Comparison of ENCODE assay signal across 9 mouse cellular contexts in the genomic region with DNA sequence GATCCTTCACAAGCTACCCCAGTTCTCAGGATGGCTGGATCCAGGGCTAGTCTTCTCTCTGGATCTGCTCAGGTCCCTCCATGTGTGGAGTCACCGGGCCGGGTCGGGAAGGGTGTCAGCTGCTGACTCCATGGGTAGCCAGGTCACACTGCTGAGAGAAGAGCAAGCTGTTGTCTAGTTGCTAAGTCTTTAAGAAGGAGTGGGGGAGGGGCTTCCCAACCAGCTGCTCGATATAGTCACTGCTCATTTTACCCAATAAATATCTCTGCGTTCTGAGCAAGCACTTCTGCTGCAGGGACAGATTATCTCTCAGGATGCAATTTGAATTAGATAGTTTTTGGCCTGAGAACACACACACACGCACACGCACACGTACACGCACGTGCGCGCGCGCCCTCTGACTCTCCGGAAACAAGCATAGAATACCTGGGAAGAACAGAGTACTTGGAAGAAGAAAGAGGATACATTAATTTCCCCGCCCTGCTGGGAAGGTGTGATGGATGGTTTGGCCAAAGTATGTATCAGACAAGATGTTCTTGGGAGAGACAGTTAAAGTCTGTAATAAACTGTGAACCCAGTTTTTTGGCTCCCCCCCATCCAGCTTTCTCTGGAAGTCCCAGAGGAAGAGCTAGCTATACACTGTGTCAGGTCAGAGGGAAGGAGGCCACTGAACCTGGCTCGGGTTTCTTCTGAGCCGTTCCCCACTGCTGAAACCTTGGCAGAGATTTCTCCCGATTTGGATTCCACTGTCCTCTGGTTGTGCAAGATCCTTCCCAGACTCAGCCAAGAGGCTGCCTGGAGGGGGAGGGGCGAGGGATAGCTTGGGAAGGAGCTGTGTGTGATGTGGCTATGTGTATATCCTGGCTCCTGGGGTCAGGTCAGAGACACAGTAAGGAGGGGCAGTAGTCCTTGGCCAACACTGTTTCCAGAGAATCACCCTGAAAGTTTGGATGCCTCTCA. TPM values are rescaled to one million over a fixed set of nuclear protein-coding genes. Genes with fewer than 3 reads are reported as not detected.
DNase-seq lines count a peak whose midpoint lies in the region; ATAC-seq lines count a peak whose summit lies in the region.
"Had no signal": no experiment of that assay in that cellular context is flagged by ENCODE, and none has a peak within 500 bp of the region (broad histone marks: within the 10 kb centered on the region; RNA-seq: fewer than 3 reads in every experiment).

No protein-coding gene starts in this region.

- H3K4me3 ChIP-seq in heart, embryonic 12.5 days = no peak overlapping the region
- H3K4me3 ChIP-seq in embryonic facial prominence, embryonic 15.5 days (replicated peaks) = no peak overlapping the region
- H3K4me3 ChIP-seq in forebrain, embryonic 12.5 days (replicated peaks) = no peak overlapping the region
- no peak overlapping the region for H3K4me3 ChIP-seq in forebrain, embryonic 11.5 days (ENCODE audit: low read depth, low read length)
- H3K4me3 ChIP-seq: midbrain, embryonic 12.5 days had no signal

- no peak for ATAC-seq in heart, embryonic 12.5 days (ENCODE audit: insufficient number of reproducible peaks, low FRiP score)
- peak; percentile 71 for ATAC-seq in embryonic facial prominence, embryonic 15.5 days (ENCODE audit: insufficient number of reproducible peaks, low FRiP score, low TSS enrichment, low read depth)
- no peak for ATAC-seq in forebrain, embryonic 12.5 days (ENCODE audit: low FRiP score)
- no peak for ATAC-seq in frontal cortex, adult (ENCODE audit: low TSS enrichment)
- no peak for ATAC-seq in forebrain, embryonic 11.5 days (replicated peaks; ENCODE audit: low FRiP score)

- no peaks in the 10 kb centered on the region for H3K4me1 ChIP-seq in heart, embryonic 12.5 days (replicated peaks)
- peaks cover 21% of the 10 kb centered on the region for H3K4me1 ChIP-seq in embryonic facial prominence, embryonic 15.5 days
- no peaks in the 10 kb centered on the region for H3K4me1 ChIP-seq in forebrain, embryonic 12.5 days
- no peaks in the 10 kb centered on the region for H3K4me1 ChIP-seq in forebrain, embryonic 11.5 days (replicated peaks; ENCODE audit: control insufficient read depth, insufficient read depth, low read length)
- H3K4me1 ChIP-seq: midbrain, embryonic 12.5 days had no signal

- peaks cover 13% of the 10 kb centered on the region; the same call in 1 of the 2 replicates for H3K9me3 ChIP-seq in heart, embryonic 12.5 days (replicated peaks)
- 0 out of 2 replicates have a peak, but pooled peaks cover 3% of the 10 kb centered on the region for H3K9me3 ChIP-seq in embryonic facial prominence, embryonic 15.5 days (replicated peaks)
- no peaks in the 10 kb centered on the region for H3K9me3 ChIP-seq in forebrain, embryonic 12.5 days
- no peaks in the 10 kb centered on the region for H3K9me3 ChIP-seq in forebrain, embryonic 11.5 days (ENCODE audit: control insufficient read depth, low read length)

- 70% methylated on average over 20 of the region's 20 CpGs for WGBS in heart, embryonic 12.5 days
- 71% methylated on average over 20 of the region's 20 CpGs for WGBS in embryonic facial prominence, embryonic 15.5 days
- 86% methylated on average over 20 of the region's 20 CpGs for WGBS in forebrain, embryonic 12.5 days
- WGBS in forebrain, embryonic 11.5 days = 82% methylated on average over 20 of the region's 20 CpGs

- no peak overlapping the region for H3K4me2 ChIP-seq in heart, embryonic 12.5 days
- H3K4me2 ChIP-seq in embryonic facial prominence, embryonic 15.5 days (replicated peaks) = no peak overlapping the region
- H3K4me2 ChIP-seq in forebrain, embryonic 12.5 days = no peak overlapping the region
- no peak overlapping the region for H3K4me2 ChIP-seq in forebrain, embryonic 11.5 days (ENCODE audit: low read depth, low read length, severe bottlenecking)
- H3K4me2 ChIP-seq: midbrain, embryonic 12.5 days had no signal

- H3K9ac ChIP-seq in heart, embryonic 12.5 days = no peak overlapping the region
- no peak overlapping the region for H3K9ac ChIP-seq in embryonic facial prominence, embryonic 15.5 days
- H3K9ac ChIP-seq in forebrain, embryonic 12.5 days = no peak overlapping the region
- H3K9ac ChIP-seq in forebrain, embryonic 11.5 days (ENCODE audit: low read length) = no peak overlapping the region
- H3K9ac ChIP-seq: midbrain, embryonic 12.5 days had no signal

- no peaks in the 10 kb centered on the region for H3K36me3 ChIP-seq in heart, embryonic 12.5 days
- no peaks in the 10 kb centered on the region for H3K36me3 ChIP-seq in embryonic facial prominence, embryonic 15.5 days
- no peaks in the 10 kb centered on the region for H3K36me3 ChIP-seq in forebrain, embryonic 12.5 days (replicated peaks)
- H3K36me3 ChIP-seq in forebrain, embryonic 11.5 days (ENCODE audit: control insufficient read depth, insufficient read depth, low read length) = no peaks in the 10 kb centered on the region
- H3K36me3 ChIP-seq: midbrain, embryonic 12.5 days had no signal

- peak; percentile 89 to 91 for DNase-seq in heart, adult 18-20 months
- DNase-seq in kidney, adult 11 months = peak; percentile 50
- peak; percentile 78 to 90 for DNase-seq in lung, postnatal 4 days
- no peak for DNase-seq in forebrain, embryonic 11.5 days (ENCODE audit: low spot score)

- no peak overlapping the region for H3K27ac ChIP-seq in heart, embryonic 12.5 days (ENCODE audit: poor library complexity, severe bottlenecking)
- peak overlapping the region; percentile 36; the same call in 1 of the 2 replicates for H3K27ac ChIP-seq in embryonic facial prominence, embryonic 15.5 days (replicated peaks)
- no peak overlapping the region for H3K27ac ChIP-seq in forebrain, embryonic 12.5 days
- H3K27ac ChIP-seq in forebrain, embryonic 11.5 days (ENCODE audit: low read depth, low read length) = no peak overlapping the region
- H3K27ac ChIP-seq: midbrain, embryonic 12.5 days had no signal

- no peaks in the 10 kb centered on the region for H3K27me3 ChIP-seq in heart, embryonic 12.5 days (replicated peaks)
- H3K27me3 ChIP-seq in embryonic facial prominence, embryonic 15.5 days = no peaks in the 10 kb centered on the region
- H3K27me3 ChIP-seq in forebrain, embryonic 12.5 days = no peaks in the 10 kb centered on the region
- H3K27me3 ChIP-seq in forebrain, embryonic 11.5 days (ENCODE audit: control insufficient read depth, insufficient read depth, low read length) = no peaks in the 10 kb centered on the region
- H3K27me3 ChIP-seq: midbrain, embryonic 12.5 days had no signal

RNA-seq across cellular contexts. Expression of gene Col6a2, which starts 41.0 kb away (rescaled TPM):
- total RNA-seq in heart, adult 18-20 months (2021) = 10 to 100 TPM; 45.4 to 46.4 TPM
- polyA plus RNA-seq in heart, embryonic 12.5 days (2016; fragmentation: Nextera tagmentation; extraction: Ambion mirVana) = 37.9 and 38.0 TPM in 2 replicates
- polyA plus RNA-seq in embryonic facial prominence, embryonic 15.5 days (2015; fragmentation: Nextera tagmentation; extraction: Ambion mirVana) = 390 and 438 TPM in 2 replicates
- polyA plus RNA-seq in forebrain, embryonic 12.5 days (2016; fragmentation: Nextera tagmentation; extraction: Ambion mirVana) = 14.8 and 18.7 TPM in 2 replicates
- 9.6 and 12.3 TPM in 2 replicates for polyA plus RNA-seq in forebrain, embryonic 11.5 days (2014; fragmentation: Nextera tagmentation; extraction: Ambion mirVana)

Comparison
In these comparisons a context has a peak if more than half of its experiments do, and no peak if none do; other contexts are left out.
1. RNA of gene Col6a2, which starts 41.0 kb away (polyA plus RNA-seq): 390 to 438 TPM in embryonic facial prominence, embryonic 15.5 days; 37.9 to 38.0 TPM in heart, embryonic 12.5 days, 14.8 to 18.7 TPM in forebrain, embryonic 12.5 days and 9.6 to 12.3 TPM in forebrain, embryonic 11.5 days; every median in the first group is over 10 times any median in the second.